Mouse (Mus musculus) c-Kit-positive CD71-negative TER-119-negative erythroid progenitor cells, embryonic 14.5 days (primary cell): ENCODE measurements around the gene Vnn3.

Source experiments
- DNase-seq: peaks from one replicate; pipeline ENCODE4 v3.0.0-alpha.2; 2013; ENCODE audit warnings: low read depth

The Vnn3 gene

DNA sequence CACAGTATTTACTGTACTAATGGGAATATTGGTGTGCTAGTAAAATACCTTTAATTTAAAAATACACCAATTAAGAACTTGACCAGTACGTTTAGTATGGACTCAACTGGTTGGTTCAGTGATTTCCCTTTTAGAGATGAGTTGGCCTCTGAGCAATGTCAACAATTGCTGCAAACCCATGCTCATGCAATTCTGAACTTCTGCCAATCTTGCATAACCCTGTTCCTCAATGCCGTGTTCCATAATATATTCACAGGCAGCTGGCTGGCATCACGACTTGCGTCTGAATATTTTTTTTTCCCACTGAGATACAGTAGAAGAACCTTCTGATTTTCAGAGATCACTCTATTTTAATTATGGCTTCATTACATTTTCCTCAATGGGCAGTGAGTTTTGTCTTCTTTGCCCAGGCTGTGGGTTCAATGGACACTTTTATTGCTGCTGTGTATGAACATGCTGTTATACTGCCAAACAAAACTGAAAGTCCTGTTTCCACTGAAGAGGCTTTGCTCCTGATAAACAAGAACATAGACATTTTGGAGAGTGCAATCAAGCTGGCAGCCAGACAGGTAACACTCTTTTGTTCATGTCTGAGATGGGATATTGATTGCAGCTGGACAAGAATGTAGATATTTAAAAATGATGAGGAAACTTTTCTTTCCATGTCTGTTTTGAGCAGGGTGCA lies at the start of gene Vnn3:
TSS of gene Vnn3 (plus strand) at position 235 of the 685 bp plus-strand sequence.
- DNase-seq, result no peak

DNA sequence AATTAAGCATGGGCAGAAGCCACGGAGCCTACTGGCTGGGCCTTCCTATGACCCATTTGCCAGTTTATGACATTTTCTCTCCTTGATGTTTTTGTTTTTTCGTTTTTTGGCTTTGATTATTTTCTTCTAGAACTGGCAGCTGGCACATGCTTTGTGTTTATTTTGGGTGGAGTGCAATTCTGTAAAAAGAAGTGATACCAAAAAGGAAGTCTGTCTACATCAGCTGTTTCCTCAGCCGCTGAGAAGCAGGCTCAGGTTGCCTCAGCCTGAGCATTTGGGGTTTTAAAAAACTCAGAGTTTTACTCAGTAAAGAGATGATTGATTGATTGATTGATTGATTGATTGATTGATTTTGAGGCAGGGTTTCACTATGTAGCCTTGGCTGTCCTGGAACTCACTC lies 48.4 kb upstream of the Vnn3 start:
- no peak for DNase-seq

DNA sequence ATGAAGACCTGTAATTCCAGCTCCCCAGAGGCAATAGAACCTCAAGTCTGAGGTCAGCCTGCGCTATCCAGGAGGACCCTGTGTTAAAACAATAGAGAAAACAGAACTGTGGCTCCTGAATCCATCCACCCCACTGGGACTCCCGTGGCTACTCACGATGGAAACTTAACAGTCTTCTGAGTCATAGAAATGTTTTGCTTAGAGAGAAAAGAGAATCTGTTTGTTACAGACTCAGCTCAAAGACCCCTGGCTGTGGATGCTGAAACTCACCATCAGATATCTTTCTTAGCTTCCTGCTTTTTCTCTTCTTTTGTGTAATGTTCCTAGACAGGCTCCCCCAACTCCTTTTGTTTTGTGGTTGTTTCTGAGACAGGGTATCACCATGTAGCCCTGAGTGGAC lies 46.6 kb upstream of the Vnn3 start:
- DNase-seq, result no peak

- DNase-seq, result no peak
These were observed 45.1 kb upstream of the Vnn3 start for GRCm38 (mm10) chr10:23806201-23806600.

DNA sequence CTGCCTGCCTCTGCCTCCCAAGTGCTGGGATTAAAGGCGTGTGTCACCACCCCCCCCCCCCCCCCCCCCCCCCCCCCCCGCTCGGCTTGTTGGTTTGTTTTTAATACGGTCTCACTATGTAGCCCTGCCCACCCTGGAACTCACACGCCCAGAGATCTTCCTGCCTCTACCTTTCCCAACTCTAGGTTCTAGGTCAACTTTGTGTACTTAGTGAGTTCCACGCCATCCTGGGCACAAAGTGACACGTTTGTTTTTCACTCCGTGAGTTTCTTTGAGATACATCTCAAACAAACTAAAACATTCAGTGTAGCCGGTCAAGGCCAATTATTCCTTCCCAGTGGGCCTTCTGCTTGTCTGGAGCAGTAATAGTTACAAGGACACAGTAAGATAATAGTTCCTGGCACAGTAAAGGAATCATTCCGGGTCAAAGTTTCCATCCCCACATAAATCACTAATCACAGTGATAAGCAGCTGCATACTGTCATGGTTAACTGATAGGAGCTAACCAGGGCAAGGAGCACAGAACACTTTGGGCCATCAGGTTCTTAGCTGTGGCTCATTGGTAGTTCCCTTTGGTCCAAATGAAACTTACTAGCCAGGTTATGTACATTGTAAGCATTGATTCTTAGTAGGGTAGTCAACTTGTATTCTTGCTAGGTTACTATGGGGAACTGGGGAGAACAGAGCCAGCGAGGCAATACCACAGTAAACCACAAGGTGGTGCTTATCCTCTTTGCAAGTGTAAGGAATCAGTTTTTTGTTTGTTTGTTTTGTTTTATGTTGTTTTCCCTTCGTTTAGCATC lies 39.4 kb upstream of the Vnn3 start:
- peak; percentile 53 for DNase-seq

- DNase-seq, result no peak
These were observed 38.9 kb upstream of the Vnn3 start for GRCm38 (mm10) chr10:23812438-23812759.

DNA sequence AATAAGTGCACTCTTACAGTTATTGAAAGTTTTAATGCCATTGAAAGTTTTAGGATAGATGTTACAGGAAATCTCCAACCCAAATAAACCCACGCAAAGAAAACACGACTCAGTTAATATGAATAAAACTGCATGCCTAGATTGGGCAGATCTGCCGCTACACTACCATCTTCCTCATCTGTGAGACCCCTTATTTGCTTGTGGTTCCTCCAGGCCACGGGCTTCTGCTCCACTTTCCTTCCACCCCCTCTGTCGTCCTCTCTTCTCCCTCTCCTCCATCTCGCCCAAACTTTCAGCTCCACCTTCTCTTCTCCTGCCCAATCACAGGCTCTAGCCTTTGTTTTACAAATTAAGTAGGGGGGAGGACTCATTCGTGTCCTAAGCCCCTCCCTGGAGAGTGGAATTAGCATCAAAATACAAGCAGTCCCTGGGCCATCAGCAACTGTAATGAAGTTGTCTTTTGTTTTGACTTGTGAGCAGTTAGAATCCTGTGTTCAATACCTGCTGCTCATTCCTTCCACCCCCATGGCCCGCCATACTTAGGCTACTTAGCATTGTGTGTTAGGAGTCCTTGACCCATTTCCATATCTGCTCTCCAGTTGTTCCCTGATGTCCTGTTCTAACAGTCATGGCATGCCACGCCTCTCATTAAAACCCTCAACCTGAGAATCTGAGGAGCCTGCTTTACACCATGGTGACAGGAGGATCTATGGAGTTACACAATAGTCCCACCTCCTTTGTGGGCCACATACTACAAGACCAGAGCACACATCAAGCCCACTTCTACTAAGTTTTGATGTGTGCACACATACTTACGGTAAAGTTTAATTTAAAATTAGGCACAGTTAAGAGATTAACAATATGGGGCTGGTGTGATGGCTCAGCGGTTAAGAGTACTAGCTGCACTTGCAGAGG lies 38.2 kb upstream of the Vnn3 start:
- DNase-seq, result no peak

DNA sequence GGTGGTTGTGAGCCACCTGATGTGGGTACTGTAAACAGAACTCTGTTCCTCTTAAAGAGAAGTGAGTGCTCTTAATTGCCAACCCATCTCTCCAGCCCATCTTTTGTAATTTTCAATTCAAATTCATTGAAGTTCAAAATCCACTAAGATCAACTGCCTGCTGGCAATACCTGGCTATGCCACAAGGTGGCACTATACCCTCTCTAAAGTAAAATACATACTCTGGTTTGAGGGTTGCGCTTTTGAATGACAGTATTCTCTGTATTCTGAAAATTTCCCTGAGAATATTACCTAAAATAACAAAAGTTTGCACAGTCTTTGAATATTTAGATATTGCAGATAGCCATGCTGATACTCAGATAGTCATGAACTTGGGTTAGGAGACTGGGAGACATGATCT lies 36.1 kb upstream of the Vnn3 start:
- DNase-seq, result peak; percentile 57

DNA sequence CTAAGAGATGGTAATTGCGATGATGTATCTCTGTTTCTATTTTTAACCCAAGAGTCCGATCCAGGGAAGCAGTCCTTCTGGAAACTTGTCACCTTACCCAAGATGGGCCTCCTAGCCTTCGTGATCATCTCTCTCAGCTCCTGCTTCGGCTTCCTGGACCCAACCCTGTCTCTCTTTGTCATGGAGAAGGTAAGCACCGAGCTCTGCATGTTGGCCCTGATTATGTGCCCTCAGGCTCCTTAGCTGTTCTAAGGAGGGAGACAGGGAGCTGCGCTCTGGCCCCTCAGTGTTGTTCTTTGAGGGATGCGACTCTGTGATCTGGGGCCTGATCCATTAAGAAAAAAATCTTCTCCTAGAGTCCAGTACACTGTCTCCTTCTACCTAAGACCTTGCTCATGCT lies 35.0 kb upstream of the Vnn3 start:
- DNase-seq, result no peak

- no peak for DNase-seq
These were observed 24.7 kb upstream of the Vnn3 start for GRCm38 (mm10) chr10:23826516-23826915.

DNA sequence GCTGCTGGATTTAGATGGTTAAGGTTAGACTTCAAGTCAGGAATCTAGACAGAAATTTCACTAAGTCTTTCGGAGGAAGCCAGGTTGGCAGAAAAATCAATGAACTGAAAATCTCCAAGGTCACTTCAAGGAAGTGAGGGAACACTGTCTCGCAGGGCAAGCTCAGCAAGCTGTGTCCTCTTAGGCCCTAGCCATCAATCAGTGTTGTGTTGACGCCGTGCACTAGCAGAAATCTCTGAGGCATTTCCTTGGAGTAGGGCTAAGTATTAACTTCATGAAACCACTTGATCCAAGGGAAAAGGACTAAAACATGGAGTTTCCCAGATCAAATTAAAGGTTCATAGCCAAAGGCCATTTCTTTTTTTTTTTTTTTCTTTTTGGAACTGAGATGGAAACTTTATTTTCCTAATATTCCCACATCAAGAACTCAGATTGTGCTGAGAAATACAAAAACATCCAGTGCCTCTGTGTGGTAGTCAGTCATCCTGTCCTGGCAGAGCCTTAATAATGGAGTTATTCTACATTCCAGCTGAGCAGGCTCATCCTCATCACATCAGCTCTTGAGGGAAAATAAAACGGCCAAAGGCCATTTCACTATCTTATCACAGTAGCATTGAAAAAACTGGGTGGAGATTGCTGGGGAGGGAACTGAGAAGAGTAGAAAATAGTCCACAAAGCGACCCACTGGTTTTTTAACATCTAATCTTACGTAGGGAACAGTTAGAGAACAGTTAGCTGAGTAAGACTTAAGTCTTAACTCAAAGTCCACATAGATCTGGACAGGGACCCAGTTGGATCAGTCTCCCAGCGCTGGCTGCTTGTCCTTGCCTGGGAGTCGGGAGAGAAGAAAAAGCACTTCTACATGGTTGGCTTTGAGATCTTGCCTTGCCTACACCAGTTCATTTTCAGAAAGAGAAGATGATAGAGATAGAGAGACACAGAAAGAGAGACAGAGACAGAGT lies 15.0 kb upstream of the Vnn3 start:
- DNase-seq, result no peak

DNA sequence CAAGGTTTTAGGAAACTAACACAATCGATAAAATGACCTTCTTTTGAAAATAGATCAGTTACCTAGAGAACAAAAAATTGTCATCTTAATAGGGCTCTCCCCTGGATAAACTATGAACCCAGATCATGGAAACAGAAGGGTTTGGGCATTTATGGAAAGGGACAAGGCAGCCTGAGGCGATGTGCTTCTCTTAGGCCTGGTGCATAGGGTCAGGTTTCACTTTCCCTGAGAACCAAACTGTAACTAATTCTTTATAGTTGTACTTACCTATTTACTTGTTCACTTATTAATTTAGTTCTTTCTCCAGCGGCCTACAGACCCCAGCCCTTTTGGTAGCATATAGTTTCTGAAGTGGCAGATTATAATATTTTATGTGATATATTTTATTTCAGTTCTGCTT lies 14.1 kb upstream of the Vnn3 start:
- DNase-seq, result no peak

DNA sequence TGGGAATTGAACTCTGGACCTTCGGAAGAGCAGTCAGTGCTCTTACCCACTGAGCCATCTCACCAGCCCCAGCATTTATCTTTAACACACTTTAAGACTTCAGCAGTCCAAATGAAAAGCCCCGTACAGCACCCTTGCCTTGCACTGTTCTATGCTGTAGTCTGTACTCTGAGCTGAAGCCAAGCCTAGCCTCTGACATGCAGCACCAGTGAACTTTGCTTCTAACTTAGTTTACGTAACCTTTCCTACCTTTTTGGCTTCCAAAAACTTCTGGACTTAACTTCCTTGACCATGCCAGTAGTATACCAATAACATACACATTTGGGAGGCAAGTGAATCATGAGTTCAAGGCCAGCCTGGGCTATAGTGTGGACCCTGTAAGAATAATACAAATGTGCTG lies 12.4 kb upstream of the Vnn3 start:
- DNase-seq, result no peak

DNA sequence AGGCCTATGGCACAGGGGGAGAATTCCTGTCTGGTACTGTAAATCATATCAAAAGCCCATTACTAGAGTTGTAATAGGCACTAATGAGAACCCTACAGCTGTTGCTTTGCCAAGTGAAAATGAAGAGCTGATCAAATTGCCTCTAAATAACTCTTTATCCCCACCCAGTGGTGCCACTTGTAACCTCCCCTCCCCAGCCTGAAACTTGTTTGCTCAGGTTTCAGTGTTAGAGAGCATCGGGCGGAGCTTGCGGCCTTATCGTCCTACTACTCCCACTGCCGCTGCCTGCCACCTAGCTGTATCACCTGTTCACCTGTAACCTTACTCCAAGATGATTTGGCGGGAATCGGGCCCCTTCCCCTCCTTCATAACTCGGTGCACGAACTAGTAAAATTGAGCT lies 11.9 kb upstream of the Vnn3 start:
- DNase-seq, result no peak

DNA sequence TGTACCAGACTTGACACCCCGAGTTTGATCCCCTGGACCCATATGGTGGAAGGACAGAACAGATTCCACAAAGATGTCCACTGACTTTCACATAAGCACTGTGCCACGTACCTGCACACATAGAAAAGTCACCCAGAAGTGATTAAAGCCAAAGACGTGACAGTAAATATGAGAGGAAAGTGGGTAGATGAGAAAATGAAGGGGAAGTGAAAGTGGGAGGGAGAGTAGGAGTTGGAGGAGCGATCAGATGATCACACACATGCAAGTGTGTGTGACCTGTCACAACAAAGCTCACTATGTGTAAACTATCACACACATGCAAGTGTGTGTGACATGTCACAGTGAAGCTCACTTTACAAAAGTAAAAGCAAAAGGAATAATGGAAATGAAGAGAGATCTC lies 10.8 kb upstream of the Vnn3 start:
- no peak for DNase-seq

- DNase-seq, result no peak
These were observed 834 bp downstream of the Vnn3 start for GRCm38 (mm10) chr10:23852096-23852495.

- no peak for DNase-seq
These were observed 13.4 kb downstream of the Vnn3 start for GRCm38 (mm10) chr10:23864362-23865312.

DNA sequence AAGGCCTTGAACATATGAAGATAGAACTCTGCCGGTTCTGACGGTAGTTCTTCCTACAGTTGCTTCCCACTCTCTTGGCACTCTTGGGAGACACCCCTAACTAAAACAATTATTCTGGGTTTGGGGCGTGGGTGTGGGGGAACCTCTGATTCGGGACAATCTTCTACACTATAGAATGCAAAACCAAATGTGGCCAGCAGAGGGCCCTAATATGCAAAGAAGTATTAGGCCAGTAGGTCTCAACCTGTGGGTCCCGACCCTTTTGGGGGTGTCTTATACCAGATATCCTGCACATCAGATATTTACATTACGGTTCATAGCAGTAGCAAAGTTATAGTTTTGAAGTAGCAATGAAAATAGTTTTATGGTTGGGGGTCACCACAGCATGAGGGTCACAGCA lies 29.4 kb downstream of the Vnn3 start:
- DNase-seq, result peak; percentile 33

- DNase-seq, result no peak
These were observed 33.6 kb downstream of the Vnn3 start for GRCm38 (mm10) chr10:23884910-23885309.

DNA sequence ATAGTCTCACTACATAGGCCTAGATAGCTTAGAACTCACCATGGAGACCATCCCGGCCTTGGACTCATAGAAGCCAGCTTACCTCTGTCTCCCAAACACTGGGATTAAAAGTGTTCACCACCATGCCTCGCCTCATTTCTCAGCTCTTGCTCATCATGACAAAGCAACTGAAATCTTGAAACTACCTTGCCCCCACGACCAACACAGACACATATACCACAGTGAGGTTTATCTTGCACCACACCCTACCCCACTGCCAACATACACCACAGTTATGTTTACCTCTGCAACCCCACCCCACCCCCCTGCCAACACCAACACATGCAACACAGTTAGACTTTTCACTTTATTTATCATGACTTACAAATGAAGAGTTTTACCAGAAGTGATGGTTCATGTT lies 34.8 kb downstream of the Vnn3 start:
- DNase-seq, result peak; percentile 16
